Mouse (Mus musculus) common myeloid progenitor, adult 5-6 weeks (primary cell): ENCODE measurements around the gene Pnpla2. TPM values are rescaled to one million over a fixed set of nuclear protein-coding genes. Genes with fewer than 3 reads are reported as not detected.

Experiments
- ATAC-seq: replicated peaks from 2 replicates; pipeline ENCODE4 v1.8.0; 2016; ENCODE audit warnings: low read depth, mild to moderate bottlenecking, moderate TSS enrichment, inconsistent platforms; ENCODE audit not compliant: poor library complexity, severe bottlenecking
- total RNA-seq: library from RNA; stranded (forward); fragments of 200-1000, 187-1606 nt; gene quantifications from 2 replicates; pipeline ENCODE4 v1.2.3, GENCODE M21; 2017

Gene Pnpla2
- total RNA-seq, 1 experiment from 2014 or later: 14.4 TPM

DNA sequence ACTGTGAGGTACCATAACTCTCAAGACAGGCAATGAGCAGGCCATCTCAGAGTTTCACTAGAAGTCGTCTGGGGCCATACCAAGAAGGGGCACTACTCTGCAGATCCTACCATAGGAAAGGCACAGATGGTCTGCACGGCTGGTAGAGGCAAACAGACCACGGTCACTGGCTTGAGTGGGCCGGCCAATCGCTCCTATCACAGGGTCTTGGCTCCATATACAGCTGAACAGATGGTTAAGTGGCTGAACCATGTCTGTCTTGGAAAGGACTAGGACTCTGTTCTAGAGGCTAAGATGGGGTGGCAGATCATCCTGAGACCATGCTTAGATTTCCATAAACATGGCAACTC lies 47.5 kb downstream of the Pnpla2 start:
- no peak for ATAC-seq

DNA sequence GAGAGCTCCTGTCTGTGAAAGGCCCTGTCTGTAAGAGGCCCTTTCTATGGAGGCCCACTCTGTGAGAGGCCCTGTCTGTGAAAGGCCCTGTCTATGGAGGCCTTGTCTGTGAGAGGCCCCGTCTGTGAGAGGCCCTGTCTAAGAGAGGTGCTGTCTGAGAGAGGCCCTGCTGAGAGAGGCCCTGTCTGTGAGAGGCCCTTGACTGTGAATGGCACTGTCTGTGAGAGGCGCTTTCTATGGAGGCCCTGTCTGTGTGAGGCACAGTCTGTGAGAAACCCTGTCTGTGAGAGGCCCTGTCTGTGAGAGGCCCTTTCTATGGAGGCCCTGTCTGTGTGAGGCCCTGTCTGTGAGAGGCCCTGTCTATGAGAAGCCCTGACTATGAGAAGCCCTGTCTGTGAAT lies 51.3 kb downstream of the Pnpla2 start:
- no peak for ATAC-seq

DNA sequence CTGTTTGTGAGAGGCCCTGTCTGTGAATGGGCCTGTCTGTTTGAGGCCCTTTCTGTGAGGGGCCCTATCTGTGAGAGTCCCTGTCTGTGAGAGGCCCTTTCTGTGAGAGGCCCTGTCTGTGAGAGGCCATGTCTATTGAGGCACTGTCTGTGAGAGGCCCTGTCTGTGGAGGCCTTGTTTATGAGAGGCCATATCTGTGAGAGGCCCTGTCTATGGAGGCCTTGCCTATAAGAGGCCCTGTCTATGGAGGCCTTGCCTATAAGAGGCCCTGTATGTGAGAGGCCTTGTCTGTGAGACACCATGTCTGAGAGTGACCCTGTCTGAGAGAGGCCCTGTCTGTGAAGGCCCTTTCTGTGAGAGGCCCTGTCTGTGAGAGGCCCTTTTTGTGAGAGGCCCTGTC lies 53.2 kb downstream of the Pnpla2 start:
- ATAC-seq: no peak

DNA sequence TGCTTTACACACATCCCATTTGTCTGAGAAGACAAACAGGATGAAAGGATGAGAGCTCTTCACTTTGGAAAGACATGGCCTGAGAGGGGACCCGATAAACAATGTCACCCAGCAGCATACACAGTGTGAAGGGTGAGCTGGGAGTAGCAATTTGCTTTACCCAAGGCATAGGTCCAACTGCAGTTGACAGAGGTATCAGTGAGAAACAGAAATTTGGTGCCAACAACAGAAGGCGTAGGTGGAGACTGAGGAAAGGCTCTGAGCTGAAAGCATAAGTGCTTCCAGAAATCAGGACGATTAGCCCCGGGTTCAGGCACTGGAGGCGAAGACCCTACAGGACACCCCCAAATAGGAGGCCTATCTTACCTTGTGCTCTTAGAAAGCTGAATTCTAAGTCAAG lies 55.2 kb downstream of the Pnpla2 start:
- ATAC-seq: no peak

Other genes with a start within 250 kb of the Pnpla2 start
- 0.32 and 1.2 TPM in 2 replicates for gene Lmntd2, start 241.1 kb upstream of the Pnpla2 start, total RNA-seq
- 1.8 and 5.9 TPM in 2 replicates for gene Rassf7, start 239.3 kb upstream of the Pnpla2 start, total RNA-seq
- 64.1 and 114 TPM in 2 replicates for gene Phrf1, start 226.4 kb upstream of the Pnpla2 start, total RNA-seq
- gene Irf7, start 188.7 kb upstream of the Pnpla2 start, total RNA-seq: 3.4 and 24.7 TPM in 2 replicates
- gene Cdhr5, start 178.4 kb upstream of the Pnpla2 start, total RNA-seq: not detected in 2 replicates
- not detected in 2 replicates for gene Sct, start 176.1 kb upstream of the Pnpla2 start, total RNA-seq
- not detected in 2 replicates for gene Drd4, start 163.2 kb upstream of the Pnpla2 start, total RNA-seq
- 18.7 and 29.1 TPM in 2 replicates for gene Deaf1, start 127.5 kb upstream of the Pnpla2 start, total RNA-seq
- 7.4 and 9.0 TPM in 2 replicates for gene Tmem80, start 127.5 kb upstream of the Pnpla2 start, total RNA-seq
- gene Eps8l2, start 116.3 kb upstream of the Pnpla2 start, total RNA-seq: 1.1 TPM in 1 of 2 replicates, not detected in the other
- gene Taldo1, start 63.0 kb upstream of the Pnpla2 start, total RNA-seq: 295 and 302 TPM in 2 replicates
- gene Gatd1, start 41.1 kb upstream of the Pnpla2 start, total RNA-seq: 11.4 and 12.7 TPM in 2 replicates
- gene Cend1, start 25.7 kb upstream of the Pnpla2 start, total RNA-seq: not detected in 2 replicates
- 4.9 and 11.1 TPM in 2 replicates for gene Slc25a22, start 17.3 kb upstream of the Pnpla2 start, total RNA-seq
- 8.3 and 14.3 TPM in 2 replicates for gene Pidd1, start 11.2 kb upstream of the Pnpla2 start, total RNA-seq
- 2,332 and 2,799 TPM in 2 replicates for gene Rplp2, start 7.8 kb upstream of the Pnpla2 start, total RNA-seq
- 0.39 TPM in 1 of 2 replicates, not detected in the other for gene Cracr2b, start 5.9 kb downstream of the Pnpla2 start, total RNA-seq
- 31.4 and 32.9 TPM in 2 replicates for gene Cd151, start 12.2 kb downstream of the Pnpla2 start, total RNA-seq
- gene Polr2l, start 19.9 kb downstream of the Pnpla2 start, total RNA-seq: 44.5 and 47.0 TPM in 2 replicates
- 50.3 and 53.3 TPM in 2 replicates for gene Tspan4, start 20.0 kb downstream of the Pnpla2 start, total RNA-seq
- 25.4 and 27.5 TPM in 2 replicates for gene Chid1, start 84.7 kb downstream of the Pnpla2 start, total RNA-seq
- 26.6 and 27.8 TPM in 2 replicates for gene Ap2a2, start 107.0 kb downstream of the Pnpla2 start, total RNA-seq
- gene Muc6, start 200.1 kb downstream of the Pnpla2 start, total RNA-seq: 0.18 TPM in 1 of 2 replicates, not detected in the other
- gene Muc2, start 235.1 kb downstream of the Pnpla2 start, total RNA-seq: not detected in 2 replicates